Mouse (Mus musculus) bone marrow macrophage, adult 2 months (primary cell): Measurements from ENCODE around the gene Fmn2. TPM values are rescaled to one million over a fixed set of nuclear protein-coding genes. Genes with fewer than 3 reads are reported as not detected.

Experiments used
- H3K27ac ChIP-seq: 2 replicates; pipeline ENCODE4 v1.5.1; 2012; ENCODE audit warnings: low read depth, low read length; ENCODE audit not compliant: insufficient read depth
- H3K4me1 ChIP-seq: 2 replicates; pipeline ENCODE4 v1.6.1; 2012; ENCODE audit warnings: low read length; ENCODE audit not compliant: control insufficient read depth, insufficient read depth
- H3K4me3 ChIP-seq: 2 replicates; pipeline ENCODE4 v1.5.1; 2012; ENCODE audit warnings: mild to moderate bottlenecking, low read length, moderate library complexity; ENCODE audit not compliant: insufficient read depth
- CTCF ChIP-seq: IDR thresholded peaks from 2 replicates; pipeline ENCODE4 v1.5.1; 2012; ENCODE audit warnings: low read depth, mild to moderate bottlenecking, low read length, moderate library complexity
- POLR2A ChIP-seq: IDR thresholded peaks from 2 replicates; pipeline ENCODE4 v1.6.1; 2012; ENCODE audit warnings: mild to moderate bottlenecking, low read depth, low read length, borderline replicate concordance
- polyA plus RNA-seq: library from polyadenylated mRNA; stranded (reverse); fragments of >200 nt; gene quantifications from 2 replicates; pipeline ENCODE4 v1.2.4, GENCODE M21; 2012; ENCODE audit not compliant: missing spikeins, insufficient read depth, insufficient read length

The Fmn2 gene
- polyA plus RNA-seq, 1 experiment, result not detected

- Histone ChIP-seq H3K27ac (no peak overlapping the region), H3K4me3 (no peak overlapping the region), H3K4me1 (no peaks in the 10 kb centered on the region)
- no peak for TF ChIP-seq CTCF
- TF ChIP-seq POLR2A, result no peak
Measured at GRCm38 (mm10) chr1:174856188-174856587, 354.6 kb downstream of the Fmn2 start.

DNA sequence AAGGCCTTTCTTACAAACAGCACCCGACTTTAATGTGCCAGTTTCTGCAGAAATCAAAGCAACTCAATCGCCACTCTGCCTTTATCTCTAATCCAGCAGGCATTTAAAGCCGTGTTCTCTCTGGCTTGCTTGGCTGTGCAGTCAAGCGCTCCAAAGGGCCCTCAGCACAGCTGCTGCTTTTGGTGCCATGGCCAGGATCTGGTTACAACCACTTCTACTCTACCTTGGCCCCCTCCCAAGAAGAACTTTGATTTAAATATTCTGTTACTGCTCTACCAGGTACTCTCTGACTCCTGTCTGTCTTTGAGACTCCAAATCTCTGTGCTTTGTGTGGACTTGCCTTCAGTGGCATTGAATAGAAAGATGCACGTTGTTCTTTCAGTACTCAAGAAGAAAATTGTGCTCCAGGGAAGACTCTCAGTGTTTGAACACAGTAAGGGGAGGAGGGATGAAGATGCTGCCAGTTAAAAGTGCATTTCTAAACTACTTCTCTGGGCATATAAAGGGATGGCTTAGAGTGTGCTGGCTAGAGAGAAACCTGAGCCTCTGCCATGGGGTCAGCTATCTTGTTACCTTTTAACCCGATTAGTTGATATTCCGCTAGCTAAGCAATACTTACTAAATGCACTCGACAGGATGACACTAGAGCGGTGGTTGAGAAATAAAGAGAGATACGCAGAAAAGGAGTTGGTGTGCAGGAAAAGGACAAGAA lies 358.9 kb downstream of the Fmn2 start:
- Histone ChIP-seq H3K27ac (no peak overlapping the region), H3K4me3 (no peak overlapping the region), H3K4me1 (no peaks in the 10 kb centered on the region)
- TF ChIP-seq POLR2A, result no peak
- TF ChIP-seq CTCF, result no peak

Other genes with a start within 250 kb of the Fmn2 start
- gene Olfr419, start 249.8 kb upstream of the Fmn2 start, polyA plus RNA-seq, result not detected in 2 replicates
- not detected in 2 replicates for gene Mptx1, start 171.3 kb upstream of the Fmn2 start, polyA plus RNA-seq
- not detected in 2 replicates for gene Olfr417, start 136.7 kb upstream of the Fmn2 start, polyA plus RNA-seq
- not detected in 2 replicates for gene Olfr248, start 110.8 kb upstream of the Fmn2 start, polyA plus RNA-seq
- gene Olfr414, start 77.8 kb upstream of the Fmn2 start, polyA plus RNA-seq, result 0.24 TPM in 1 of 2 replicates, not detected in the other
- gene Olfr220, start 59.7 kb upstream of the Fmn2 start, polyA plus RNA-seq, result not detected in 2 replicates